Mouse (Mus musculus): ENCODE results near the gene Pdlim7.

DNA sequence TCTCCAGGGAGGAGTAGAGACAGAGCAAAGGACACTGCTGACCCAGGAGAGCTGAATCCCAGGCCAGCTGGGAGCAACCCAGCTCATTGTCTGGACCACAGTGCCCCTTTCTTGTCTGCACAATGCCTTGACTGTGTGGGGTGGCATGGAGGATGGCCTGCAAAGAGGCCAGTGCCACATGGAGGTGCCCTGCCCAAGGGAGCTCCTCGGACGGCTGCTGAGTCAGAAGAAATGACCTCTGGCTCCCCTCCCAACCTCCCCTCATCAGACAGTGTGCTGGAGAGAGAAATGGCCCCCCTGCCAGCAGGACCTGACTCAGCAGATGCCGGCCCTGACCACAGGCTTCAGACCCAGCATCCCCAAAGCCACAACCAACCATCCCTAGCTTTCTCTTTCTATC is 48.3 kb downstream of the Pdlim7 start:
- TF ChIP-seq POLR2A (IDR thresholded peaks at IDR 0.05; ENCODE audit: borderline replicate concordance, low read depth, low read length) (no peak), CTCF (IDR thresholded peaks at IDR 0.05; ENCODE audit: low read depth, low read length) (no peak)

Measured in bone marrow macrophage, adult 2 months (primary cell).